ENCODE assay signal across 8 mouse cellular contexts in the genomic region with DNA sequence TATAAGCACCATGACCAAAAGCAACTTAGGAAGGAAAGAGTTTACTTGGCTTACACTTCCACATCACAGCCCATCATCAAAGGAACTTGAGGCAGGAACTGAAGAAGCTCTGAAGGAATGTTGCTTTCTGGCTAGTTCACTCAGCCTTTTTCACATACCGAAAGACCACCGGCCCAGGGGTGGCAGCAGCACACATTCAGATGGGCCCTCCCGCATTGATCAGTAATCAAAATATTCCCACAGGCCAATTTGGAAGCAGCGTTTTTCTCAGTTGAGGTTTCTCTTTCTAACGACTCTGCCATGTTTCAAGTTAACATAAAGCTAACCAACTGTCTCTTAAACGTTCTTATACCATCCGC. TPM values are rescaled to one million over a fixed set of nuclear protein-coding genes. Genes with fewer than 3 reads are reported as not detected.
DNase-seq lines count a peak whose midpoint lies in the region; ATAC-seq and TF ChIP-seq lines count a peak whose summit lies in the region.

No protein-coding gene starts in this region.

- peak overlapping the region; percentile 93 for H3K9ac ChIP-seq in embryonic facial prominence, embryonic 13.5 days
- peak overlapping the region; percentile 98 for H3K9ac ChIP-seq in midbrain, postnatal 0 days (replicated peaks; ENCODE audit: low read length, poor library complexity, severe bottlenecking)

- H3K4me2 ChIP-seq in embryonic facial prominence, embryonic 13.5 days: peak overlapping the region; percentile 73
- H3K4me2 ChIP-seq in midbrain, postnatal 0 days (ENCODE audit: low read depth, low read length, poor library complexity, severe bottlenecking): peak overlapping the region; percentile 66

- peak; percentile 61; the same call in 1 of the 2 replicates for ATAC-seq in embryonic facial prominence, embryonic 13.5 days (ENCODE audit: insufficient number of reproducible peaks, insufficient read depth, low FRiP score, low TSS enrichment, low read depth)
- peak; percentile 84 for ATAC-seq in midbrain, postnatal 0 days (ENCODE audit: low FRiP score)

- H3K27ac ChIP-seq in left cerebral cortex, adult 2 months: peak overlapping the region; percentile 96
- peak overlapping the region; percentile 68 for H3K27ac ChIP-seq in embryonic facial prominence, embryonic 13.5 days
- H3K27ac ChIP-seq in midbrain, postnatal 0 days (ENCODE audit: low read depth, low read length): peak overlapping the region; percentile 75

- intact Hi-C loops in left cerebral cortex, adult 2 months (cut with DNase I): no loop called here
- intact Hi-C loops in left cerebral cortex, postnatal 14 days (cut with DNase I): no loop called here

- no peaks in the 10 kb centered on the region for H3K9me3 ChIP-seq in embryonic facial prominence, embryonic 13.5 days
- H3K9me3 ChIP-seq in midbrain, postnatal 0 days (ENCODE audit: low read length): no peaks in the 10 kb centered on the region

- no peaks in the 10 kb centered on the region for H3K27me3 ChIP-seq in embryonic facial prominence, embryonic 13.5 days
- no peaks in the 10 kb centered on the region for H3K27me3 ChIP-seq in midbrain, postnatal 0 days (ENCODE audit: insufficient read depth, low read length)

- peak; percentile 13 for DNase-seq in adrenal gland, adult 8-10 months
- DNase-seq in adrenal gland, postnatal 10 days: no peak
- peak; percentile 31 for DNase-seq in left cerebral cortex, adult 2 months (ENCODE audit: extremely low spot score in 1 of 2, low spot score in 2 of 2)
- DNase-seq in left cerebral cortex, postnatal 14 days (ENCODE audit: low spot score in 2 of 2): no peak
- DNase-seq in kidney, postnatal 4 days: peak; percentile 42 to 56
- peak; percentile 75 for DNase-seq in midbrain, postnatal 0 days (ENCODE audit: low spot score)
- DNase-seq in urinary bladder, adult 18-20 months (ENCODE audit: low spot score in 2 of 2): no peak

- TF ChIP-seq CTCF in left cerebral cortex, adult 2 months (IDR thresholded peaks at IDR 0.05): no peak
- TF ChIP-seq CTCF in midbrain, postnatal 0 days (IDR thresholded peaks at IDR 0.05): peak; percentile 35

- WGBS in embryonic facial prominence, embryonic 13.5 days: 0% methylated on average over 7 of the region's 7 CpGs
- 0% methylated on average over 7 of the region's 7 CpGs for WGBS in midbrain, postnatal 0 days

- H3K36me3 ChIP-seq in embryonic facial prominence, embryonic 13.5 days: peaks cover 17% of the 10 kb centered on the region; the same call in 1 of the 2 replicates
- H3K36me3 ChIP-seq in midbrain, postnatal 0 days (ENCODE audit: insufficient read depth, low read length): no peaks in the 10 kb centered on the region

- peak overlapping the region; percentile 95 for H3K4me3 ChIP-seq in left cerebral cortex, adult 2 months
- H3K4me3 ChIP-seq in embryonic facial prominence, embryonic 13.5 days: peak overlapping the region; percentile 66
- H3K4me3 ChIP-seq in midbrain, postnatal 0 days (ENCODE audit: low read depth, low read length): peak overlapping the region; percentile 100

- peaks cover 8% of the 10 kb centered on the region; the same call in 1 of the 2 replicates for H3K4me1 ChIP-seq in embryonic facial prominence, embryonic 13.5 days
- H3K4me1 ChIP-seq in midbrain, postnatal 0 days (ENCODE audit: insufficient read depth, low read length): no peaks in the 10 kb centered on the region

RNA-seq across cellular contexts. Expression of a gene that starts 0.4 kb away (rescaled TPM):
- total RNA-seq in adrenal gland, adult 8-10 months (2022): 10 to 100 TPM; 21.4 to 40.9 (median 31.5) TPM
- 10 to 100 TPM; 18.2 to 26.2 TPM for total RNA-seq in adrenal gland, postnatal 10 days (2021)
- 10 to 100 TPM; 26.2 to 27.4 TPM for total RNA-seq in left cerebral cortex, adult 2 months (2021)
- total RNA-seq in left cerebral cortex, postnatal 14 days (2021): 10 to 100 TPM; 23.5 to 24.0 TPM
- 24.7 and 25.2 TPM in 2 replicates for polyA plus RNA-seq in embryonic facial prominence, embryonic 13.5 days (2015; fragmentation: Nextera tagmentation; extraction: Ambion mirVana)
- total RNA-seq in midbrain, postnatal 0 days (2014; rRNA removed): 18.4 and 25.1 TPM in 2 replicates
- polyA plus RNA-seq in midbrain, postnatal 0 days (2015; fragmentation: Nextera tagmentation; extraction: Ambion mirVana): 12.2 and 15.7 TPM in 2 replicates

Comparison
In these comparisons a context has a peak if more than half of its experiments do, and no peak if none do; other contexts are left out.
1. DNase-seq: peak in adrenal gland, adult 8-10 months (single experiment), left cerebral cortex, adult 2 months (2 of 2), kidney, postnatal 4 days (2 of 2) and midbrain, postnatal 0 days (single experiment); none in adrenal gland, postnatal 10 days (single experiment), left cerebral cortex, postnatal 14 days (0 of 2) and urinary bladder, adult 18-20 months (0 of 2).
2. Peak in every context shown above with its lines, with median percentiles within 50 percentile points of each other: H3K27ac ChIP-seq and H3K4me3 ChIP-seq.